Mouse (Mus musculus): Measurements from ENCODE around the gene Pcdh15. TPM values are rescaled to one million over a fixed set of nuclear protein-coding genes. Genes with fewer than 3 reads are reported as not detected.

Pcdh15 gene
- polyA plus RNA-seq, 1 experiment from 2014 or later, result 1.3 TPM

DNA sequence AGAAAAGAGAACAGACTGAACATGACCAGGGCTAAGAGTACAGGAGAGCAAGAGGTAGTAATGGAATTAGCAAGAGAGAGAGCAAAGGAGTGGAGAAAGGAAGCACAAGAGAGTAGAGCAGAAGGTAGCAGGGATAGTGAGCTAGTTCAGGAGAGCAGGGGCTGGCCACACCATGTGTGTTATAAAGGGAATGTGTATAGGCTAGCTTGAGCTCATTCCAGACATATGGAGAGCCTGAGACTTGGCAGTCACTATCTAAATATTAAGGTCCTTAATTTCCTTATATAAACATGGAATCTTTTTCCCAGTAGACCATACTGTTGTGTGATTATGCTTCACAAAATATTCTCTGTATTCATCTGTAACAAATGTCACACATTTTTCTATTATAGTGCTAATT lies 1159.5 kb downstream of the Pcdh15 start:
- Histone ChIP-seq H3K4me2 (no peak overlapping the region), H3K27me3 (replicated peaks; ENCODE audit: control insufficient read depth, insufficient read depth, low read length) (no peaks in the 10 kb centered on the region), H3K4me3 (ENCODE audit: low read depth, low read length) (no peak overlapping the region), H3K9ac (ENCODE audit: low read depth, low read length) (no peak overlapping the region), H3K27ac (ENCODE audit: low read depth, low read length) (no peak overlapping the region), H3K36me3 (ENCODE audit: control insufficient read depth, insufficient read depth, low read length) (no peaks in the 10 kb centered on the region), H3K9me3 (ENCODE audit: control insufficient read depth, low read length) (no peaks in the 10 kb centered on the region), H3K4me1 (replicated peaks; ENCODE audit: control insufficient read depth, insufficient read depth, low read length) (no peaks in the 10 kb centered on the region)
- no peak for ATAC-seq (replicated peaks; ENCODE audit: low FRiP score)
- no peak for DNase-seq (ENCODE audit: low spot score)

DNA sequence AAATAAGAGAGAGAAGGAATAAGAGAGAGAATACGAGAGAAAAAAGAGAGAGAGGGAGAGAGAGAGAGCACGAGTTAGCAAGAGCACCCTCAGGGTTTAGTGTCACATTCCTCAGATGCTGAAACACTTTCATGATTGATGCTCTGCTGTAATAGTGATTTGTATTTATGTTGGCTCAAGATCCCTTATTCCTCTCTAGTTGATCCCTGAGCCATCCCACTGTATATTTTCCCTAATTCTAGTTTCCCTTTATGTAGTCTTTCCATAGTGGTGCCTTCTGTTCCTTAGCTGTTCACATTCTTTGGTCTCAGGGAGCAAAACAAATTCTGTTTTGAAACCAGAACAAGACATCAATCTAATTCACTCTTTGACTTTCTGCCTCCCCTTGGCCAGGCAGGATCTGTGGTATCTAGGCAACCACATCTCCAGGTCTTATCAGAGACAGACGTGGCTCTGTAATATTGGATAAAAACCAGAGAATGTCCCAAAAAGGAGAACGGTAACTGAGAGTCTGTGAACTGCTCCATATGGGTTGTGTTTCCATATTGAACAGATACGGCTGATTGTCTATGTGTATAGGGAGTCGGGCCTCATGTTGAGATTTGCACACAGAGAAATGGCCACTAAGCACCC lies 1170.6 kb downstream of the Pcdh15 start:
- H3K9ac ChIP-seq (ENCODE audit: low read depth, low read length), result no peak overlapping the region
- H3K4me1 ChIP-seq (replicated peaks; ENCODE audit: control insufficient read depth, insufficient read depth, low read length), result no peaks in the 10 kb centered on the region
- H3K36me3 ChIP-seq (ENCODE audit: control insufficient read depth, insufficient read depth, low read length), result no peaks in the 10 kb centered on the region
- no peak for DNase-seq (ENCODE audit: low spot score)
- H3K4me3 ChIP-seq (ENCODE audit: low read depth, low read length), result no peak overlapping the region
- no peaks in the 10 kb centered on the region; the same call in 1 of the 2 replicates for H3K9me3 ChIP-seq (ENCODE audit: control insufficient read depth, low read length)
- 58% methylated on average over 6 of the region's 6 CpGs for WGBS
- no peaks in the 10 kb centered on the region for H3K27me3 ChIP-seq (replicated peaks; ENCODE audit: control insufficient read depth, insufficient read depth, low read length)
- no peak overlapping the region for H3K27ac ChIP-seq (ENCODE audit: low read depth, low read length)
- no peak for ATAC-seq (replicated peaks; ENCODE audit: low FRiP score)
- no peak overlapping the region for H3K4me2 ChIP-seq

DNA sequence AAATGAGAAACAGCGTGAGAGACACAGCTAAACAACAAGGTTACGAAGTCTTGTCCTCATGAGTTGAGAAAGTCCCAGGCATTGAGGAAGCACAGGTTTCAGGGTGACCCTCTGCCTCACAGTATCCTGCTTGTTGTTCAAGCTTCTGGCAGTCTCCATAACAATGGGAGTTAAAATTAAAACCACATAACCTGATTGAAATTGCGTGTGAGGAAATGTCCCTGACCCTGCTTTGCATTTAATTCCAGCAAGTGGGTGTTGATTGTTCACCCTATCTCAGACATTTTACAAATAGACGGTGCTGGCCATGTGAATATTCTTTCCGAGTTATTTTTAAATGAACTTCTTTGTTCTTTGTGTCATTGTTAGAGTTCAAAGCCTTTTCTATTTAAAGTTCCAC lies 1171.8 kb downstream of the Pcdh15 start:
- WGBS, result 78% methylated on average over 5 of the region's 5 CpGs
- Histone ChIP-seq H3K4me3 (ENCODE audit: low read depth, low read length) (no peak overlapping the region), H3K4me1 (replicated peaks; ENCODE audit: control insufficient read depth, insufficient read depth, low read length) (no peaks in the 10 kb centered on the region), H3K4me2 (no peak overlapping the region), H3K36me3 (ENCODE audit: control insufficient read depth, insufficient read depth, low read length) (no peaks in the 10 kb centered on the region), H3K27ac (ENCODE audit: low read depth, low read length) (no peak overlapping the region), H3K9ac (ENCODE audit: low read depth, low read length) (no peak overlapping the region), H3K27me3 (replicated peaks; ENCODE audit: control insufficient read depth, insufficient read depth, low read length) (no peaks in the 10 kb centered on the region), H3K9me3 (ENCODE audit: control insufficient read depth, low read length) (no peaks in the 10 kb centered on the region; the same call in 1 of the 2 replicates)
- DNase-seq (ENCODE audit: low spot score) (no peak), ATAC-seq (replicated peaks; ENCODE audit: low FRiP score) (no peak)

DNA sequence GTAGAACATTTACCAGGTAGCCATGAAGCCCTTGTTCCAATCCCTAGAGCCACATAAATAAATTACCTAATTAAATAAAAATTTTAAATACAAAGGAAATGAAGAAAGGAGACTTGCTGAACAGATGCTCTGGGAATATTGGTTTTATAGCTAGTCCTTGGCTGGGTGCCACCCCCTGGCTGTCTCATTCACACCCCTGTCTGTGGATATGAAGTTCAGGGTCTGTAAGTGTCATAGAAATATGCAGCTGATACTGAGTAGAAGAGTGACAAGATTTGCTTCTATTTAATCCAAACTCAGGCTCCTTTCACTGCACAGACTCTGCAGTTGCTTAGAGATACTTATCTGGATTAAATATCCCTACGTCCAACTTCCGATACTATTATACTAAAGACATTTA lies 1205.0 kb downstream of the Pcdh15 start:
- Histone ChIP-seq H3K27ac (ENCODE audit: low read depth, low read length) (no peak overlapping the region), H3K9me3 (ENCODE audit: control insufficient read depth, low read length) (no peaks in the 10 kb centered on the region), H3K27me3 (replicated peaks; ENCODE audit: control insufficient read depth, insufficient read depth, low read length) (no peaks in the 10 kb centered on the region), H3K4me3 (ENCODE audit: low read depth, low read length) (no peak overlapping the region), H3K4me2 (no peak overlapping the region), H3K36me3 (ENCODE audit: control insufficient read depth, insufficient read depth, low read length) (no peaks in the 10 kb centered on the region), H3K9ac (ENCODE audit: low read depth, low read length) (no peak overlapping the region), H3K4me1 (replicated peaks; ENCODE audit: control insufficient read depth, insufficient read depth, low read length) (no peaks in the 10 kb centered on the region)
- DNase-seq (ENCODE audit: low spot score) (no peak), ATAC-seq (replicated peaks; ENCODE audit: low FRiP score) (no peak)
- WGBS, result 93% methylated on average over 2 of the region's 2 CpGs

DNA sequence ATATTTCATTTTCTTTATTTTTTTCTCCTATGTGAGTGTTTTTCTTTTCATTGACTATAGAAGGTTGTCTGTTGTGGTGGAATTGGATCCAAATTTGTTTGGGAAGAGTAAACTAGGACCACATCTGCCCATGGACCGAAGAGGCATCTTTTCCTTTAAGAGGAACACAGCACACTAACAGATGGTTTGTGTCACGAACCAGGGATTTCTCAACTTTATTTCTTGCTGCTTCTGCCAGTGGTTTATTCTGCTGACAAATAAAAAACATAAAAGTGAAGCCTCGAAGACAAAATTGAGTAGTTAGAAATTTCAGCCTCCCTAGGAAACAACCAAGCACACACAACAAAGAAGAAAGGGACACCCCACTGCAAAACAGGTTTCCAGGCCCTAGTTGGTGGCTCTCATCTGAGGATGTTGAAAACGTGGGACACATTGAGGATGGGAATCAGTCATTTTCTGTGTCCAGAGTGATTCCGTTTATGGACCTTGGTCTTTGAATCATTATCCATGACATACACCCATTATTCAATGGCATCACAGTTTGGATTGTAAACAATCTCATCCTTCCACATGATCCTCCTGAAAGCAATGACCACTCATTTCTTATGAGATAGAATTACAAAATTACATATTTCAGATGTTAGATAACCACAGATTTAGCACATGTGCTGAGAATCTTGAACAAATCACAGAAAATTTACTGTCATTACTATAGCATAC lies 1206.5 kb downstream of the Pcdh15 start:
- H3K27me3 ChIP-seq (replicated peaks; ENCODE audit: control insufficient read depth, insufficient read depth, low read length), result no peaks in the 10 kb centered on the region
- DNase-seq (ENCODE audit: low spot score), result no peak
- WGBS, result 69% methylated on average over 5 of the region's 5 CpGs
- no peak overlapping the region for H3K4me3 ChIP-seq (ENCODE audit: low read depth, low read length)
- no peaks in the 10 kb centered on the region for H3K4me1 ChIP-seq (replicated peaks; ENCODE audit: control insufficient read depth, insufficient read depth, low read length)
- H3K4me2 ChIP-seq, result no peak overlapping the region
- H3K36me3 ChIP-seq (ENCODE audit: control insufficient read depth, insufficient read depth, low read length), result no peaks in the 10 kb centered on the region
- H3K9ac ChIP-seq (ENCODE audit: low read depth, low read length), result no peak overlapping the region
- no peak for ATAC-seq (replicated peaks; ENCODE audit: low FRiP score)
- no peaks in the 10 kb centered on the region for H3K9me3 ChIP-seq (ENCODE audit: control insufficient read depth, low read length)
- H3K27ac ChIP-seq (ENCODE audit: low read depth, low read length), result no peak overlapping the region

DNA sequence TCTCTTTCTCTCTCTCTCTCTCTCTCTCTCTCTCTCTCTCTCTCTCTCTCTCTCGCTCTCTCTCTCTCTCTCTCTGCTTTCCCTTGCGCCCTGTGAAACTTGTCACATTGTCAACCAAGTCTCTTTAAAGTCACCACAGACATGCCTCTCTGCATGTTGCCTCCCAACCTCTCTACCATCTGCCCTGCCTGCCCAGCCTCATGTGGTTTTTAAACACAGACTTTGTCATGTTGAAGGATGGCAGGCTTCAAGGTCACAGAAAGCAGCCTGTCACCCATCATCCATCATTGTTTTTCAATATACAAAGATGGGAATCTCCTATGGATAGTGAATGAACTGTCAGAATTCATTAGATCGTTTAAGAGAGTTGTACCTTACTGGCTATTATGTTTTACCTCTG lies 1207.9 kb downstream of the Pcdh15 start:
- 84% methylated on average over 3 of the region's 3 CpGs for WGBS
- ATAC-seq (replicated peaks; ENCODE audit: low FRiP score), result no peak

DNA sequence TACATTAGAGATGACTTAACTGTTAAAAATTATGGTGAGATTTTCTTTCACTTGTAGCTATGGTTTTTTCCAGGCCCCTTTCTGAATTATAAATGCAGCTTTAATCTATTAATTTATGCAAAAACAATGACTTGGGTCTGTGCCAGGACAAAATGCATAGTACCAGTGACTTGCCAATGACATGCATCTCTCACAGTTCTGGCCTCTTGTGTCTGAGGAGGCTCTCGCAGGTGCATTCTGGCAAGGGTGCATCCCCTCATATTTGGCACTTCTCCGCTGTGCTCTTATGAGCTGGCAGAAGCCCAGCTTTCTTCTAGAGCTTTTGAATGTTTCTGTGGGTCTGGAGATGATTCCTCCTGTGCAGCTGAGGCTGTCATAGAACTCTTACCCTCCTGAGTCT lies 1216.9 kb downstream of the Pcdh15 start:
- WGBS, result 68% methylated on average over 2 of the region's 2 CpGs
- DNase-seq (ENCODE audit: low spot score) (no peak), ATAC-seq (replicated peaks; ENCODE audit: low FRiP score) (no peak)
- H3K4me1 ChIP-seq (replicated peaks; ENCODE audit: control insufficient read depth, insufficient read depth, low read length), result no peaks in the 10 kb centered on the region
- no peak overlapping the region for H3K4me3 ChIP-seq (ENCODE audit: low read depth, low read length)
- no peak overlapping the region for H3K4me2 ChIP-seq
- no peaks in the 10 kb centered on the region for H3K27me3 ChIP-seq (replicated peaks; ENCODE audit: control insufficient read depth, insufficient read depth, low read length)
- no peaks in the 10 kb centered on the region for H3K36me3 ChIP-seq (ENCODE audit: control insufficient read depth, insufficient read depth, low read length)
- H3K27ac ChIP-seq (ENCODE audit: low read depth, low read length), result no peak overlapping the region
- H3K9ac ChIP-seq (ENCODE audit: low read depth, low read length), result no peak overlapping the region
- no peaks in the 10 kb centered on the region for H3K9me3 ChIP-seq (ENCODE audit: control insufficient read depth, low read length)

More for the DNA sequence above, 1207.9 kb downstream of the Pcdh15 start:
- H3K27ac ChIP-seq (ENCODE audit: low read depth, low read length), result no peak overlapping the region
- H3K4me2 ChIP-seq, result no peak overlapping the region
- H3K4me1 ChIP-seq (replicated peaks; ENCODE audit: control insufficient read depth, insufficient read depth, low read length), result no peaks in the 10 kb centered on the region
- no peak for DNase-seq (ENCODE audit: low spot score)
- H3K4me3 ChIP-seq (ENCODE audit: low read depth, low read length), result no peak overlapping the region
- H3K9ac ChIP-seq (ENCODE audit: low read depth, low read length), result no peak overlapping the region
- no peaks in the 10 kb centered on the region for H3K36me3 ChIP-seq (ENCODE audit: control insufficient read depth, insufficient read depth, low read length)
- H3K9me3 ChIP-seq (ENCODE audit: control insufficient read depth, low read length), result no peaks in the 10 kb centered on the region
- H3K27me3 ChIP-seq (replicated peaks; ENCODE audit: control insufficient read depth, insufficient read depth, low read length), result no peaks in the 10 kb centered on the region

DNA sequence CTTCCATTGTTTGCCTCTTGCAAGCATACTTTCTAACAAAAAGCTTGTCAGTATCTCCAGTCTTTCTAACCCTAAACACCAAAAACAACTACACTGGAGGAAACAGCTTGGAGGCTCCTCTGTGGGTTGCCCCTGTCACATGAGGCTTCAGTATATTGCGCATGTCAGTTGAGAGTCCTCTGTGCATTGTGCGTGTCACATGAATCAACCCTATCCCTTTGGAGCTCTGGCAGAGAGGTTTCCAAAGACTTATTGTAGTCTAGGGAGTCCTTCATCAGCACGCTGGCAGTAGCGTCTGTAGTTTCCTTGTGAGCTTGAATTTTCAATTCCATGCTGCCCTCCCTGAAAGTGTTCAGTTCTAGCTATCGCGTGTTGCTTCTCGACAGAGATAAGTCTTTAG lies 1236.3 kb downstream of the Pcdh15 start:
- DNase-seq (ENCODE audit: low spot score), result no peak

More for the DNA sequence above, 1236.3 kb downstream of the Pcdh15 start:
- 88% methylated on average over 7 of the region's 7 CpGs for WGBS
- H3K9ac ChIP-seq (ENCODE audit: low read depth, low read length), result no peak overlapping the region
- ATAC-seq (replicated peaks; ENCODE audit: low FRiP score), result no peak
- no peaks in the 10 kb centered on the region for H3K36me3 ChIP-seq (ENCODE audit: control insufficient read depth, insufficient read depth, low read length)
- H3K4me2 ChIP-seq, result no peak overlapping the region
- H3K27ac ChIP-seq (ENCODE audit: low read depth, low read length), result no peak overlapping the region
- no peaks in the 10 kb centered on the region for H3K4me1 ChIP-seq (replicated peaks; ENCODE audit: control insufficient read depth, insufficient read depth, low read length)
- H3K27me3 ChIP-seq (replicated peaks; ENCODE audit: control insufficient read depth, insufficient read depth, low read length), result no peaks in the 10 kb centered on the region
- H3K9me3 ChIP-seq (ENCODE audit: control insufficient read depth, low read length), result no peaks in the 10 kb centered on the region
- H3K4me3 ChIP-seq (ENCODE audit: low read depth, low read length), result no peak overlapping the region

All from liver, embryonic 11.5 days (tissue).